Mouse (Mus musculus): ENCODE data around the gene Agtrap. TPM values are rescaled to one million over a fixed set of nuclear protein-coding genes. Genes with fewer than 3 reads are reported as not detected.
"Not testable (repeated sequence)": the region's sequence is repeated elsewhere in the genome, so short reads cannot be mapped to it uniquely, and the experiment has no call there.

Gene Agtrap
- total and polyA plus RNA-seq, 2 experiments from 2014 or later = 6.6 to 8.6 TPM

DNA sequence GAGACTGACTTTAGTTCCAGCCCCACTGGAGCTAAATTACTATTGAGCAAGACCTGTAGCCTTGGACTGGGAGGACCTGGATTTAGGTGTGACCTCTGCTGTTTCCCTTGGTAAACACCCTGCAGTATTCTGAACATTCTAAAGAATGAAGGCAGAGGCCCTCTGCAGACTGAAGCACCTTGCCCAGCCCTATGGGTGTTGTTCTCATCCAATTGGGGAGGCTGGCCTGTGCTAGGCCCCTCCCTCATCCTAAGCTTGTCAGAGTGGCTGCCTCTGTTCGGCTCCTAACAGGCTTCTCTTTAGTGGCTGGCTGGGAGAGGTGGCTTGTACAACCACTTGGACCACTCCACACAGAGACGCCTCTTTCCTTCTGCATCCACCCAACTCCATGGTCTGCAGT, 34.9 kb downstream of the Agtrap start:
- TF ChIP-seq CTCF (IDR thresholded peaks at IDR 0.05) = no peak
- no peak overlapping the region for H3K4me3 ChIP-seq (ENCODE audit: low read depth, low read length)
- DNase-seq (ENCODE audit: low spot score) (no peak), ATAC-seq (ENCODE audit: low FRiP score) (no peak)
- no peak overlapping the region for H3K4me2 ChIP-seq (ENCODE audit: low read depth, low read length, poor library complexity, severe bottlenecking)
- no peaks in the 10 kb centered on the region for H3K9me3 ChIP-seq (ENCODE audit: low read length)
- 83% methylated on average over 2 of the region's 2 CpGs for WGBS
- peaks cover 77% of the 10 kb centered on the region for H3K36me3 ChIP-seq (ENCODE audit: insufficient read depth, low read length)
- no peak overlapping the region for H3K27ac ChIP-seq (ENCODE audit: low read depth, low read length)
- H3K27me3 ChIP-seq (ENCODE audit: insufficient read depth, low read length) = no peaks in the 10 kb centered on the region
- H3K9ac ChIP-seq (replicated peaks; ENCODE audit: low read length, poor library complexity, severe bottlenecking) = no peak overlapping the region
- no peaks in the 10 kb centered on the region for H3K4me1 ChIP-seq (ENCODE audit: insufficient read depth, low read length)

DNA sequence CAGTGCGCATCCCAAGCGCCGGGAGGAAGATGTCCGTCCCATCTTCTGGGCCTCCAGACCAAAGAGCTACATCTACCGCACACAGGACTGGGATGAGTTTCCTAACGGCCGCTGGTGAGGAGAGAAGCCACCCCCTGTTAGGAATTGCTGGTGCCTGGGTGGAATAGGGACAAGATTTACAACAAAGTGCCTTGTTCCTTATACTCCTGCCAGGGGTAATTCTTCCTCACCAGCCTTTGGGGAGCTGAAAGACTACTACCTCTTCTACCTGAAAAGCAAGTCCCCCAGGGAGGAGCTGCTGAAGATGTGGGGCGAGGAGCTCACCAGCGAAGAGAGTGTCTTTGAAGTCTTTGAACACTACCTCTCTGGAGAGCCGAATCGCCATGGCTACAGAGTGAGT, 35.9 kb downstream of the Agtrap start:
- no peaks in the 10 kb centered on the region for H3K4me1 ChIP-seq (ENCODE audit: insufficient read depth, low read length)
- peaks cover 70% of the 10 kb centered on the region for H3K36me3 ChIP-seq (ENCODE audit: insufficient read depth, low read length)
- H3K4me2 ChIP-seq (ENCODE audit: low read depth, low read length, poor library complexity, severe bottlenecking) = no peak overlapping the region
- no peak for ATAC-seq (ENCODE audit: low FRiP score)
- no peak overlapping the region for H3K9ac ChIP-seq (replicated peaks; ENCODE audit: low read length, poor library complexity, severe bottlenecking)
- no peak overlapping the region for H3K4me3 ChIP-seq (ENCODE audit: low read depth, low read length)
- no peak for DNase-seq (ENCODE audit: low spot score)
- 83% methylated on average over 11 of the region's 11 CpGs for WGBS
- no peaks in the 10 kb centered on the region for H3K9me3 ChIP-seq (ENCODE audit: low read length)
- TF ChIP-seq CTCF (IDR thresholded peaks at IDR 0.05) = no peak
- no peaks in the 10 kb centered on the region for H3K27me3 ChIP-seq (ENCODE audit: insufficient read depth, low read length)
- H3K27ac ChIP-seq (ENCODE audit: low read depth, low read length) = no peak overlapping the region

DNA sequence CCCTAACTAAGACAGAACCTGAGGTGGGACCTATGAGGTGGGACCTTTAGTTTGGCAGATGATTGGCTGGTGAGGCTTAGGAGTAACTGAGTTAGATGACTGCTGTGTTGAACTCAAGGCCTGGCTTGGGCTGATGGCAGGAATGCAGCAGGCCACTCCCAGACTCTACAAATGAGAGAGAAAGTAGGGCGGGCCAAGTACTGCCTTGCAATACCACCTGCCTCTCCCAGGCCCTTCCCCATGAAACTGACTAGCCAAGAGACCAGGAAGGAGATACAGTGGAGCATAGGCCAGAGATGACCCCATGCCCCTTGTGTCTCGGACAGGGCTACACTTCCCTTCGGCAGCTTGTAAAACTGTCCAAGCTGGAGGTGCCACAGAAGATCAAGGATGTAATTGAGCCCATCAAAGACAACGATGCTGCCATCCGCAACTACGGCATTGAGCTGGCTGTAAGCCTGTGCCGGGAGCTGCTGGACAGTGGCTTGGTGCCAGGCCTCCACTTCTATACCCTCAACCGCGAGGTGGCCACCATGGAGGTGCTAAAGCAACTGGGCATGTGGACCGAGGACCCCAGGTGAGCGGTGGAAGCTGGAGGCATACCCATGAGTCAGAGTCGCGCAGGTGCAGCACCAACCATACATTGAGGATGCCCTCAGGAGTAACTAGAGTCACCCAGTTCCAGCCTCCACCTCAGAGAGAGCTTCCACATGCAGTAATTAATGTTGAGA, 36.6 kb downstream of the Agtrap start:
- WGBS = 97% methylated on average over 13 of the region's 13 CpGs
- Histone ChIP-seq H3K4me3 (ENCODE audit: low read depth, low read length) (no peak overlapping the region), H3K36me3 (ENCODE audit: insufficient read depth, low read length) (peaks cover 64% of the 10 kb centered on the region), H3K4me1 (ENCODE audit: insufficient read depth, low read length) (no peaks in the 10 kb centered on the region), H3K9me3 (ENCODE audit: low read length) (no peaks in the 10 kb centered on the region), H3K27ac (ENCODE audit: low read depth, low read length) (no peak overlapping the region), H3K4me2 (ENCODE audit: low read depth, low read length, poor library complexity, severe bottlenecking) (no peak overlapping the region), H3K9ac (replicated peaks; ENCODE audit: low read length, poor library complexity, severe bottlenecking) (no peak overlapping the region), H3K27me3 (ENCODE audit: insufficient read depth, low read length) (no peaks in the 10 kb centered on the region)
- ATAC-seq (ENCODE audit: low FRiP score) (no peak), DNase-seq (ENCODE audit: low spot score) (no peak)
- no peak for TF ChIP-seq CTCF (IDR thresholded peaks at IDR 0.05)

DNA sequence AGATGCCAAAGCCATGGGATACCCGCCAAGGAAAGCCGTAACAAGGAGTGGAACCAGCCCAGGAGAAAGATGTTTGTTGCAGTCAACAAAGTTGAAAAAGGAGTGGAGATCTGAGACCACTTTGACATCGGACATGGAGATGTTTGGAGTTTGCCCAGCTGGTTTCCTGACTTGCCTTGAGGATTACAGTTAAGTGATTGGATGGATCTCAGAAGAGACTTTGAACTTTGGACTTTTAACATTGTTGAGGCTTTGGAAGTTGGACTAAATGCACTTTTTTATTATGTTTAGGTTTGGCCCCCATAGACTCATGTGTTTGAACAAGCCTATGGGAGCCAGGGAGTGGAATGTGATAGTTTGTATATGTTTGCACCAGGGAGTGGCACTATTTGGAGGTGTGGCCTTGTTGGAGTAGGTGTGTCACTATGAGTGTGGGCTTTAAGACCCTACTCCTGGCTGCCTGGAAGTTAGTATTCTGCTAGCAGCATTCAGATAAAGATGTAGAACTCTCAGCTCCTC, 37.4 kb downstream of the Agtrap start:
- H3K27me3 ChIP-seq (ENCODE audit: insufficient read depth, low read length); H3K9me3 ChIP-seq (ENCODE audit: low read length); H3K27ac ChIP-seq (ENCODE audit: low read depth, low read length); H3K4me3 ChIP-seq (ENCODE audit: low read depth, low read length); ATAC-seq (ENCODE audit: low FRiP score); H3K9ac ChIP-seq (replicated peaks; ENCODE audit: low read length, poor library complexity, severe bottlenecking); H3K4me1 ChIP-seq (ENCODE audit: insufficient read depth, low read length); DNase-seq (ENCODE audit: low spot score); H3K4me2 ChIP-seq (ENCODE audit: low read depth, low read length, poor library complexity, severe bottlenecking): not testable (repeated sequence)
- peaks cover 59% of the 10 kb centered on the region for H3K36me3 ChIP-seq (ENCODE audit: insufficient read depth, low read length)
- WGBS = 97% methylated on average over 3 of the region's 3 CpGs

DNA sequence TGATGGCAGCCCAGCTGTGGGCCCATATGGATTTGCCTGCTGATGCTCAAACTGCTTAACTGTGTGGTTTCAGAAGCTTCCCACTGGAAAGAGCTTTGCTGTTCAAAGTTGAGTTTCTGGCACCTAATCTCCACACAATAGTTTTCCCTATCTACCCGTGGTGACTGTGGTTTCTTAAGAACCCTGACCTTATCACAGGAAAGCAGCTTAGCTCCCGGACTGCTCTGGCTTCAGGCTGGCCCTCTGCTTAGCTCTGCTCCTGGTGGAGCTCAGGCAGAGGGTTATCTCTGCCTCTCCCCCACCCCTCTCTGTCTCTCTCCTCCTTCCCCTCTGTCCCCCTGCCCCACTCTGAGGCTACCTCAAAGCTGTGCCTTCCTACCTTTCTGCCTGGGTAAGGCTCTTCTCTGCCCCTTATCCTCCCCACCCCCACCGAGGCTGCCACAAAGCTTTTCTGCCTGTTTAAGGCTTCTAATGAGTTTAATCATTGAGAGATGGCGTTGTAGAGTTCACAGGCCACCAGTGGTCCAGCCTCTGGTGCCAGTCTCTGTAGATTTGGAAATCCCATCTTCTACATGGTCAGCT, 41.3 kb downstream of the Agtrap start:
- 40% methylated on average over 4 of the region's 4 CpGs for WGBS
- no peak for TF ChIP-seq CTCF (IDR thresholded peaks at IDR 0.05)
- H3K36me3 ChIP-seq (ENCODE audit: insufficient read depth, low read length) = peaks cover 39% of the 10 kb centered on the region
- no peak overlapping the region for H3K27ac ChIP-seq (ENCODE audit: low read depth, low read length)
- no peaks in the 10 kb centered on the region for H3K9me3 ChIP-seq (ENCODE audit: low read length)
- ATAC-seq (ENCODE audit: low FRiP score) = no peak
- DNase-seq (ENCODE audit: low spot score) = no peak
- H3K27me3 ChIP-seq (ENCODE audit: insufficient read depth, low read length) = no peaks in the 10 kb centered on the region
- no peak overlapping the region for H3K9ac ChIP-seq (replicated peaks; ENCODE audit: low read length, poor library complexity, severe bottlenecking)
- H3K4me1 ChIP-seq (ENCODE audit: insufficient read depth, low read length) = peaks cover 4% of the 10 kb centered on the region; the same call in 1 of the 2 replicates
- H3K4me2 ChIP-seq (ENCODE audit: low read depth, low read length, poor library complexity, severe bottlenecking) = no peak overlapping the region
- no peak overlapping the region for H3K4me3 ChIP-seq (ENCODE audit: low read depth, low read length)

DNA sequence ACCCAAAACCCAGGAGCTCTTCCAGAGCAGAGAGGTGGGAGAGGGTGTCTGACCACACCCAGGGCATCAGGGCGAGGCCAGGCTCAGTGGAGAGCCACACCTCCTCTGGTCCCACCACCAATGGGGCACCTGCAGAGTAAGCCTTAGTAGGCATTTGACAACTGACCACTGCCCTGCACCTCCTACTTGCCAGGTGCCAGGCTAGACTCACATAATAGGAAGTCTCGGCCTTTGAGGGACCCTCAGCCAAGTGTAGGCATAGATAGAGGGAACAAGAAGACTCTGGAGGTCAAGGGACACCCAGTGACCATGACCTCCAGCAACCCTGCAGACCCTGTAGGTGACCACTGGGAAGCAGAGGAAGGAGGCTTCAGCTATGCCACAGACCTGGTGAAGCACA, 43.7 kb downstream of the Agtrap start:
- Histone ChIP-seq H3K4me3 (ENCODE audit: low read depth, low read length) (no peak overlapping the region), H3K9ac (replicated peaks; ENCODE audit: low read length, poor library complexity, severe bottlenecking) (no peak overlapping the region), H3K27me3 (ENCODE audit: insufficient read depth, low read length) (no peaks in the 10 kb centered on the region), H3K4me2 (ENCODE audit: low read depth, low read length, poor library complexity, severe bottlenecking) (no peak overlapping the region), H3K9me3 (ENCODE audit: low read length) (no peaks in the 10 kb centered on the region), H3K27ac (ENCODE audit: low read depth, low read length) (no peak overlapping the region), H3K4me1 (ENCODE audit: insufficient read depth, low read length) (peaks cover 16% of the 10 kb centered on the region), H3K36me3 (ENCODE audit: insufficient read depth, low read length) (peaks cover 30% of the 10 kb centered on the region)
- WGBS = 100% methylated on average over 2 of the region's 2 CpGs
- TF ChIP-seq CTCF (IDR thresholded peaks at IDR 0.05) = no peak
- DNase-seq (ENCODE audit: low spot score) = no peak
- no peak for ATAC-seq (ENCODE audit: low FRiP score)

DNA sequence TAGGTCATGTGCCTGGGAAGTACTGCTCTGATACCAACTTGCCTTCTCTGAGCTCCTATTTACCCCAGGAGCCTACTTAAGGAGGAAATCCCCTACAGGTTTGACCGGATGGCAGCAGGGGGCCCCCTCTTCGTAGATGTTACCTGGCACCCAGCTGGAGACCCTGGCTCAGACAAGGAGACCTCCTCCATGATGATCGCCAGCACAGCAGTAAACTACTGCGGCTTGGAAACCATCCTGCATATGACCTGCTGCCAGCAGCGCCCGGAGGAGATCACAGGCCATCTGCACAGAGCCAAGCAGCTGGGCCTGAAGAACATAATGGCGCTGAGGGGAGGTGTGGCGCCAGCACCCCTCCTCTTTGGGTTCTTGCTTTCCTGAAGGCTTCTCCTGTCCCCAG, 44.5 kb downstream of the Agtrap start:
- not testable (repeated sequence) for H3K9ac ChIP-seq (replicated peaks; ENCODE audit: low read length, poor library complexity, severe bottlenecking); DNase-seq (ENCODE audit: low spot score); H3K9me3 ChIP-seq (ENCODE audit: low read length); H3K27ac ChIP-seq (ENCODE audit: low read depth, low read length); H3K4me2 ChIP-seq (ENCODE audit: low read depth, low read length, poor library complexity, severe bottlenecking); ATAC-seq (ENCODE audit: low FRiP score); H3K4me3 ChIP-seq (ENCODE audit: low read depth, low read length); H3K27me3 ChIP-seq (ENCODE audit: insufficient read depth, low read length)
- H3K4me1 ChIP-seq (ENCODE audit: insufficient read depth, low read length) = peaks cover 16% of the 10 kb centered on the region
- 86% methylated on average over 6 of the region's 8 CpGs for WGBS
- H3K36me3 ChIP-seq (ENCODE audit: insufficient read depth, low read length) = peaks cover 24% of the 10 kb centered on the region
